Mouse (Mus musculus) embryonic facial prominence, embryonic 11.5 days (tissue): ENCODE data around the gene Nav1. TPM values are rescaled to one million over a fixed set of nuclear protein-coding genes. Genes with fewer than 3 reads are reported as not detected.

Source experiments
- ATAC-seq: fragments of 200-750 bp; cut with Nextera tagmentation; replicated peaks from 2 replicates; pipeline ENCODE4 v1.8.0; 2017; ENCODE audit warnings: low read depth; ENCODE audit not compliant: insufficient number of reproducible peaks, low FRiP score, low TSS enrichment
- DNase-seq: peaks from one replicate; pipeline ENCODE4 v3.0.0-alpha.2; 2015; ENCODE audit warnings: low spot score
- H3K27ac ChIP-seq: fragments of 300-500 bp; sonication (generic); replicated peaks from 2 replicates; pipeline ENCODE4 v1.5.1; 2014; ENCODE audit warnings: mild to moderate bottlenecking, low read depth, low read length, control low read depth
- H3K27me3 ChIP-seq: fragments of 300-500 bp; sonication (generic); 2 replicates; pipeline ENCODE4 v1.6.1; 2014; ENCODE audit warnings: mild to moderate bottlenecking, low read length, moderate library complexity, mixed read lengths; ENCODE audit not compliant: control insufficient read depth, insufficient read depth
- H3K36me3 ChIP-seq: fragments of 300-500 bp; sonication (generic); replicated peaks from 2 replicates; pipeline ENCODE4 v1.6.1; 2014; ENCODE audit warnings: low read depth, mild to moderate bottlenecking, low read length, moderate library complexity, mixed read lengths; ENCODE audit not compliant: control insufficient read depth, insufficient read depth
- H3K4me1 ChIP-seq: fragments of 300-500 bp; sonication (generic); 2 replicates; pipeline ENCODE4 v1.6.1; 2014; ENCODE audit warnings: low read length, mixed read lengths; ENCODE audit not compliant: control insufficient read depth, insufficient read depth
- H3K4me2 ChIP-seq: fragments of 300-500 bp; sonication (generic); 2 replicates; pipeline ENCODE4 v1.6.1; 2014; ENCODE audit warnings: low read depth, mild to moderate bottlenecking, control low read depth, low read length, moderate library complexity
- H3K4me3 ChIP-seq: fragments of 300-500 bp; sonication (generic); 2 replicates; pipeline ENCODE4 v1.5.1; 2014; ENCODE audit warnings: low read depth, low read length, control low read depth
- H3K9ac ChIP-seq: fragments of 300-500 bp; sonication (generic); replicated peaks from 2 replicates; pipeline ENCODE4 v1.6.1; 2014; ENCODE audit warnings: mild to moderate bottlenecking, control low read depth, low read length
- H3K9me3 ChIP-seq: fragments of 300-500 bp; sonication (generic); replicated peaks from 2 replicates; pipeline ENCODE4 v1.6.1; 2016; ENCODE audit warnings: mild to moderate bottlenecking, low read length, inconsistent platforms, mixed read lengths; ENCODE audit not compliant: control insufficient read depth
- WGBS: fragments of 180-500 bp; shearing (Covaris S2); extraction: QIAGEN DNeasy Blood & Tissue Kit; methylation state at CpG from one replicate; pipeline ENCODE4 v1.1.7; 2014; 5-methylcytosine and 5-hydroxymethylcytosine counted together
- polyA plus RNA-seq: library from polyadenylated mRNA; unstranded; fragments of >200 nt; fragmentation: Nextera tagmentation; extraction: Ambion mirVana; gene quantifications from 2 replicates; pipeline ENCODE4 v1.2.1, GENCODE M21; 2014

Gene Nav1
- polyA plus RNA-seq, 1 experiment from 2014 or later: 11.9 TPM

DNA sequence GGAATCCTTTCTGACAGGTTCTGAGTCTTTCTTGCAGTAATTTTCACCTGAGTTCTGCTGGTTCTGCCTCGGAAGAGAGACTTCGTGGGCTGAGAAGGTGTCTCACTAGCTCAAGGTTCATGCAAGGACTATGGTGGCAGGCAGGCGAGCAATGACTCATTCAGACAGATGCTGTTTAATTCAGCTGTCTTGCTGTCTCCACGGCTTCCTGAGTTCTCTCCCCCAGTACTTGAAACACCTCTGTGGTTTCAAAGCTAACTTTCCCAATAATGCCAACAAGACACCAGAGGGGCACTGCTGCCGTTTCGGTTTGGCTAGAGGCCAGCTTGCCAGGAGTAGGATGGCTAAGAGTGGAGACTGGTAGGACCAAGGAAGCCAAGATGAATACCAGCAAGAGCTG lies 19.1 kb upstream of the Nav1 start:
- H3K4me1 ChIP-seq: no peaks in the 10 kb centered on the region
- H3K4me2 ChIP-seq: no peak overlapping the region
- WGBS: 74% methylated on average over 6 of the region's 6 CpGs
- no peaks in the 10 kb centered on the region for H3K36me3 ChIP-seq
- no peaks in the 10 kb centered on the region for H3K27me3 ChIP-seq
- DNase-seq: no peak
- H3K4me3 ChIP-seq: no peak overlapping the region
- H3K27ac ChIP-seq: no peak overlapping the region
- H3K9me3 ChIP-seq: no peaks in the 10 kb centered on the region
- no peak overlapping the region for H3K9ac ChIP-seq
- ATAC-seq: no peak

GRCm38 (mm10) chr1:135625741-135626140 lies 18.6 kb upstream of the Nav1 start:
- H3K27ac ChIP-seq: no peak overlapping the region
- no peak overlapping the region for H3K4me2 ChIP-seq
- 37% methylated on average over 3 of the region's 3 CpGs for WGBS
- H3K4me3 ChIP-seq: no peak overlapping the region
- ATAC-seq: no peak
- H3K9me3 ChIP-seq: no peaks in the 10 kb centered on the region
- no peaks in the 10 kb centered on the region for H3K4me1 ChIP-seq
- no peak overlapping the region for H3K9ac ChIP-seq
- DNase-seq: no peak
- H3K27me3 ChIP-seq: no peaks in the 10 kb centered on the region
- H3K36me3 ChIP-seq: no peaks in the 10 kb centered on the region

- 68% methylated on average over 5 of the region's 5 CpGs for WGBS
- DNase-seq (no peak), ATAC-seq (no peak)
- no peaks in the 10 kb centered on the region for H3K27me3 ChIP-seq
- H3K4me2 ChIP-seq: no peak overlapping the region
- no peak overlapping the region for H3K4me3 ChIP-seq
- H3K36me3 ChIP-seq: no peaks in the 10 kb centered on the region
- H3K4me1 ChIP-seq: no peaks in the 10 kb centered on the region
- no peak overlapping the region for H3K9ac ChIP-seq
- H3K9me3 ChIP-seq: no peaks in the 10 kb centered on the region
- H3K27ac ChIP-seq: no peak overlapping the region
Measured at GRCm38 (mm10) chr1:135624646-135625045, 17.6 kb upstream of the Nav1 start.

DNA sequence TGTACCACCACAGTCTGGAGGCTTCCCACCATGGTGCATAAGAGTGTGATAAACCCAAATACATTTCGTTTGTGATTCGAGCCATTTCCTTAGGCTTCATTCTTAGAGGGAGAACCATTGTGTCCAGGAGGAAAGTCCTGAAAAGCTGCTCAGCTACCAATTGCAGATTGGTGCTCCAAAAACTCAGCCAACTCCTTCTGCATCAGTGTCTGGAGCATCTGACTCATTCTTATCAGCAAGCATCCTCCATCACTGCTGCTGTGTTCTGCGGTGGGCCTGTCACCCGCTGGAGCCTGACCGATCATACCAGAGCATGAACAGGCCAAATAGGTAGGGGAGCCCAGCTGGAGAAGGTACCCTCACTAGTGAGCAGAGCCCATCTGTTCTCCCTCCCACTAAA lies 16.0 kb upstream of the Nav1 start:
- Histone ChIP-seq H3K4me3 (no peak overlapping the region), H3K4me1 (no peaks in the 10 kb centered on the region), H3K9ac (no peak overlapping the region), H3K9me3 (no peaks in the 10 kb centered on the region), H3K27ac (no peak overlapping the region), H3K27me3 (no peaks in the 10 kb centered on the region), H3K36me3 (no peaks in the 10 kb centered on the region), H3K4me2 (no peak overlapping the region)
- DNase-seq (no peak), ATAC-seq (no peak)
- 89% methylated on average over 5 of the region's 5 CpGs for WGBS

- no peak overlapping the region for H3K4me3 ChIP-seq
- H3K9me3 ChIP-seq: no peaks in the 10 kb centered on the region
- no peaks in the 10 kb centered on the region for H3K27me3 ChIP-seq
- H3K4me1 ChIP-seq: no peaks in the 10 kb centered on the region
- DNase-seq: no peak
- H3K4me2 ChIP-seq: no peak overlapping the region
- H3K9ac ChIP-seq: no peak overlapping the region
- WGBS: 47% methylated on average over 3 of the region's 3 CpGs
- no peak overlapping the region for H3K27ac ChIP-seq
- ATAC-seq: no peak
- no peaks in the 10 kb centered on the region for H3K36me3 ChIP-seq
Measured at GRCm38 (mm10) chr1:135621307-135621706, 14.2 kb upstream of the Nav1 start.

DNA sequence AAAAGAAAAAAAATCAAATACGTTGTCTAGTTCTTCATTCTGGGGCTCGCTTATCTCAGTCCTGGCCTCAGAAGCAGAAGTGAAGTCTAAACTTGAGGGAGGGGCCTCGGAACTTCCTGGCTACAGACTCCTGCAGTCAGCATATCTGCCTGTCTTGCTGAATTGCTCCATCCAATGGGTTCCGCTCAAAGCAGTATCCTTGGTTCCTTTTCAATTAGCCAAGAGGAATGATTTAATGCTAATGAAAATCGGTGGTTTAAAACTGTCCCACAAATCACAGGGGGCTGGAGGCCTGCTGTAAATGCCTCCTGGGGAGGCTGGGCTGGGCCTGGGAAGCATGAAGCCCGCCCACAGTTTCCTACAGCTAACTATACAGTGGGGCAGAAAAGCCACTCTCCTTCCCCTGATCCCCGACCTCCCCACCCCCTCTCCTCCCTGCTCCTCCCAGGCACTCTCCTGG lies 12.9 kb upstream of the Nav1 start:
- no peaks in the 10 kb centered on the region for H3K9me3 ChIP-seq
- no peaks in the 10 kb centered on the region for H3K4me1 ChIP-seq
- no peak overlapping the region for H3K27ac ChIP-seq
- H3K36me3 ChIP-seq: no peaks in the 10 kb centered on the region
- H3K4me2 ChIP-seq: no peak overlapping the region
- 11% methylated on average over 7 of the region's 7 CpGs for WGBS
- H3K27me3 ChIP-seq: no peaks in the 10 kb centered on the region
- ATAC-seq (no peak), DNase-seq (no peak)
- H3K9ac ChIP-seq: no peak overlapping the region
- no peak overlapping the region for H3K4me3 ChIP-seq

DNA sequence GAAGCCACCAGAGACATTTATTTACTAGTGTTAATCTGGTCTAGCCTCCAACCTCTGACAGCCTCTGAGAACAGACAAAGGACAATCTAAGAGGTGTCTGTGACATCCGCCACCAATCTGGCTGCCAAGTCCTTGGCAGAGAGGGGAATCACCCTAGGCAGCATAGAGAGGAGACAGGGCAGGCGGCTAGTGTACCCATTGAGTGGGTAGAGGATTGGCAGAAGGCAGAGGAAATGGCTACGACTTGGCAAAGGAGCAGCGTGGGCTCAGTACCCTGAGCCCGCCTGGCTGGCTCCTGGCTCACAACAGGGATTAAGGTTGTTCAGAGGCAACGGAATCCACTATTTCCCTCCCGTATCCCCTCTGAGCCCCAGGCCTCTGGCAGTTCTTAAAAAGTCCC lies 12.0 kb upstream of the Nav1 start:
- no peak for ATAC-seq
- Histone ChIP-seq H3K27me3 (no peaks in the 10 kb centered on the region), H3K36me3 (no peaks in the 10 kb centered on the region), H3K4me3 (no peak overlapping the region), H3K4me2 (no peak overlapping the region), H3K9me3 (no peaks in the 10 kb centered on the region), H3K27ac (no peak overlapping the region), H3K9ac (no peak overlapping the region), H3K4me1 (no peaks in the 10 kb centered on the region)
- 44% methylated on average over 7 of the region's 7 CpGs for WGBS
- DNase-seq: no peak

DNA sequence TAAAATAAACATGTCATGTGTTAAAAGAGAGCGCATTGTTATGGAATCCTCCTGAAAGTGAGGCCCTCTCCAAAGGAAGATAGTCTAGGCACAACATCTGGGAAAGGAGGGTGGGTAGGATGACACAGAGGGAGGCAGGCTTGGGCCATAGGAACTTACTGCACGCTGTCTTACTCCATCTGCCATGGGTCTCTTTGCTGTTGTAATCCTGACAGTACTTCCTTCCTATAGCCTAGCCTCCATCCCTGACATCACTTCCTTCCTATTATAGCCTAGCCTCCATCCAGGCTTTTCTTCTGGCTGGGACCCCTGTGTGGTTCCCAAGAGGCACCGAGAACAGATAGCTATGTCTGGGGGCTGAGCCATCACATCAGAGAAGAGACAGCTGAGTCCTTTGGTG lies 10.2 kb upstream of the Nav1 start:
- H3K4me3 ChIP-seq: no peak overlapping the region
- DNase-seq: no peak
- H3K9me3 ChIP-seq: no peaks in the 10 kb centered on the region
- no peak overlapping the region for H3K27ac ChIP-seq
- no peaks in the 10 kb centered on the region for H3K36me3 ChIP-seq
- no peak overlapping the region for H3K9ac ChIP-seq
- no peak overlapping the region for H3K4me2 ChIP-seq
- no peaks in the 10 kb centered on the region for H3K4me1 ChIP-seq
- ATAC-seq: no peak
- WGBS: 83% methylated on average over 3 of the region's 3 CpGs
- H3K27me3 ChIP-seq: no peaks in the 10 kb centered on the region
